Mouse (Mus musculus) retina, embryonic 14.5 days (tissue): Measurements from ENCODE around the gene Bcl3.

Experiments used
- DNase-seq: peaks from one replicate; pipeline ENCODE4 v3.0.0-alpha.2; 2015; ENCODE audit warnings: low spot score

Bcl3 gene

DNA sequence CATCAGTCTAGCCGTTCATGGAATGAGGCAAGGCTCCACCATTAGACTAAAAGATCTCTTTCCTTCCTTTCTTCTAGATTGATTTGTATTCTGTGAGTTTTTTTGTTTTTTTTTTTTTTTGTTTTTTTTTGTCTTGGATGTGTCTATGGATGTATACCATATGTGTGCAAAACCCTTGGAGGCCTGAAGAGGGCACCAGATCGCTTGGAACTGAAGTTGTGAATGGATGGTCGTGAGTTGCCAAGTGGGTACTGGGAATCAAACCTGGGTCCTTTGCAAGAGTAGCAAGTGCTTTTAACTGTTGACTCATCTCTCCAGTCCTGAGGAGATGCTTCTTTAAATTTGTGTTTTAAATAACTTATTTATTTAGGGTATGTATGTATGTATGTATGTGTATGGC is 11.5 kb upstream of the Bcl3 start:
- no peak for DNase-seq

DNA sequence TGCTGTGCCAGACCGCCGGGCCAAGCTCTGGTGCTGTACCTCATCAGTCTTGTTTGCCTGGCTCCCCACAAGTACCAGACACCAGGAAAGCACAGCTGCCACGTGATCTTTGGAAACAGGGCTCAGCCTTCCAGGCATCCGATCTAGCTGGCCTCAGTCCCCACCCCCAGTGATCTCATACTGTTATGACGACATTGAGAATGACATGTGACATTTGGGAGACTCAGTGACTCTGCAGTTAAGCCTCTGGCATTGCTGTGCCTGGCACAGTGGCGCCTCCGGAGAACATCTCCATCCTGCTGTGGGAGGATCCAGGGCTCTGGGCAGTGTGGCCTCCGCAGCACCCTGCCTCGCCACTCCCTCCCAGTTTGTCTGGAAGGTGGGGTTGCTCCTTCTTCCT is 9.3 kb upstream of the Bcl3 start:
- DNase-seq = no peak

DNA sequence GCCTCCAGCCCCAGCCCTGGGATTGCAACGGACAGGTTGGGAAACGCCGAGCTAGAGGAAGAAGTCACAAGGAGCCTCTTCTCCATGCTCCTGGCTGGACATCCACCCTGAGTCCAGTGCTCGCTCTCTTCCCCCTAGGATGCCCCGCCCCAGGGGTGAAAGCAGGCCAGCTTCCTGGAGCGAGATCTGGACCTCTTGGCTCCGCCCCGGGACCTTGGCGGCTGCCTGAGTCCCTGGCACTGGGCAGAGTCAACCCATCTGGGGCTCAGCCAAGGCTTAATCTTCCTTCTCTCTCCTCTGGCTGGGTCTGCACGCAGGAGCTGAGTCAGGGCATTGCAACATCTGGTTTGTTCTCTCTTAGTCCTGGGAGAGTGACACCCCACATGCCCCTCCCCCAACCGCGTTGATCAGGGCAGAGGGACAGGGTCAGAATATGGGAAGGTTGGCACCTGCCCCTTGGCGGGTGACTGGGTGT is 8.1 kb upstream of the Bcl3 start:
- DNase-seq = no peak

DNA sequence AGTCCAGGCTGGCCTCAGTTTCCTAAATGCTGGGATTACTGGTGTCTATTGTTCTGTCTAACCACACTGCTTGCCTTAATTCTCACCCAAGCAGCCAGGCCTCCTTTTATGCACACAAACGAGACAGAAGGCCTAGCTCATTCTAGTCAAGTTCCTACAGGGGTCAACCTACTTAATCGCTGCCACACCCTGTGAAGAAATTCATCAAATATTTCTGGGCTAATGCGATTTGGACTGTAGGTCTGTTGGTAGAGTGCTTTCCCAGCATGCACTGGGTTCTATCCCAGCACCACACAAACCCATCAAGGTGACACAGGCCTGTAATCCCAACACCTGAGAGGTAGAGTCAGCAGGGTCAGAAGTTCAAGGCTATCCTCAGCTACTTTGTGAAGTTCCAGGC is 7.1 kb upstream of the Bcl3 start:
- no peak for DNase-seq

DNA sequence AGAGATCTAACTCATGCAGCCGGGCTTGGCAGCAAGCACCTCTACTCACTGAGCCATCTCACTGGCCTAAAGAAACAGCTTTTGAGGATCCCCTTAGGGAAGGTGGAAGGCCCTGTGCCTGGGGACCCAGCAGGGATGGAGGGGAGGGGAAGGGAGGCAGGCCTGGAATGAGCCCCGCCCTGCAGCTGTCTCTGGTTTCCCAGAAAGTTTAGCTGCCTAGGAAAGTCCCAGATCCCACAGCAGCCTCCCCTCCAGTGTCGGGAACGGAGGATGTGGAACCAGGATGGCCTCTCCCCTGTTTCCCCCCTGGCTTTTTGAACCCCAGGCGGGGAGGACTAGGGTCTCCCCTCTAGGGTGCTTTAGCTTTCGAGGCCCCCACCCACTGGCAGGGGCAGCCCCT is 4.2 kb upstream of the Bcl3 start:
- no peak for DNase-seq

DNA sequence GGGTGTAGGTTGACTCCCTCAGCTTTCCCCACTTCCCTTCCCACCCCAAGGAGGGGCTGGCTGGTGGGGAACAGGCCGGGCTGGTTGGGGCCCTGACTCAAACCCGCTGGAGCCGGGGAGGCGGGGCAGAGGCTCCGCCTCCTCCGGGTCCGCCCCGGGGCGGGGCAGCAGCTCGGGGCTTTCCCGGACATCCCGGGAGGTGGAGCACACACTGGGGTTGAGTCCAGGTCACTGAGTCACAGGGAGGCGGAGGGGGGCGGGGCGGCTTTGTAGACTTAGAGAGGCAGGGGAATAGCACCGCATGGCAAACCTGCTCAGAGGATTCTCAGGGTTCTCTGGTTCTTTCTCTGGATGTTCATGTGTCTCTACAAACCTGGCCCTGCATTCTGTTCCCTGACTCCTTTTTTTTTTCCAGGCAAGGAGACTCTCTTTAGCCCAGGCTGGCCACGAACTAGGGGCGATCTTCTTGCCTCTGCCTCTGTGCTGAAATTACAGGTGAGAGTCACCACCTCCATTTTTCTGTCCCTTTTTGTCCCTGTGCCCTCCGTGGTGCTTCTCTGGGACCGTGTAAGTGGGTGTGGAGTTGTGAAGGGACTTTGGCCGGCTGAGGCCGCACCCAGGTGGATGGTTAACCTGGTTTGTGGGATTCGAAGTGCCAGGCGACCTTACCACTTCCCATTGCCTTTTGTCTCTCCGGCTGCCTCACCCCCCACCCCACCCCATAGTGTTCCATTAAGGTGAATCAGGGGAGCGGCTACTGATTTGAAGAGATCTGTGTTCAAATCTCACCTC is 1.8 kb upstream of the Bcl3 start:
- peak; percentile 72 for DNase-seq

DNA sequence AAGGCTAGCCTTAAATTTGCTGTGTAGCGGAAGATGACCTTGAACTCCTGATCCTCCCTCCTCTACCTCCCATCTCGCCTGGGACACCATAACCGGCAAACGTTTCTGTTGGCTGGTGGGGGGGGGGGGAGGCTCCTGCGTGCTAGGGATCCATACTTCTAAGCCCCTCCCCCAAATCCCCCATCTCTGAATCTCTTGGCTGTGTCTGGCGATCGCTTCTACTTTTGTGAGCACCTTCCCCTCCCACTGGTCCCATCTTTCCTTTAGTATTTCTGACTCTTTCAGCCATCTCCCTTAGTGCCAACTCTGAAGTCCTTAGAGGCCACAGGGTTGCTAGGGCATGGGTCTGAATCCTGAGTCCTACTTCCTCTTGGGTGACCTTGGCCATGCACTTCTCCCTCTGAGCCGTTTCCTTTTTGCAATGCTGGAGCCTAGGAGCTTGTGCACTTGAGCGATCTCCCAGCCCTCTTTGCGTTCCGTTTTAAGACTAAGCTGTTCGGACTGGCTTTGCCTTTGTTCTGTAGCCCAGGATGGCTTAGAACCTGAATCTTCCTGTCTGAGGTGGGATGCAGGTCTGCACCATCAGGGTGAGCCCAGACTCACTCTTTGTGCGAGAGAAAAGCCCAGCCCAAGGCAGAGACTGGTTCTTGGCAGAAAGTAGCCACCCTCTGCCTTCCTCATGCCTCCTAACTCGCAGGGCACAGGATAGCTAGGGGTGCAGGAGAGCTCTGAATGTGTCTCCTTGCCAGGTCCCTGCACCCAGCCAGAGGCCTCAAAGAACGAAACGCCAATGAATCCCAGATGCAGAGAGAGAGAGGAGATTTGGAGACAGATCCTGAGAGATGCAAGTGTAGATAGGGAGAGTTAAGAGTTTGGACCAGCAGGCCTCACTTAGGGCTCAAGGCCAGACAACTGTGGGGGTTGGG is 949 bp upstream of the Bcl3 start:
- no peak for DNase-seq

DNA sequence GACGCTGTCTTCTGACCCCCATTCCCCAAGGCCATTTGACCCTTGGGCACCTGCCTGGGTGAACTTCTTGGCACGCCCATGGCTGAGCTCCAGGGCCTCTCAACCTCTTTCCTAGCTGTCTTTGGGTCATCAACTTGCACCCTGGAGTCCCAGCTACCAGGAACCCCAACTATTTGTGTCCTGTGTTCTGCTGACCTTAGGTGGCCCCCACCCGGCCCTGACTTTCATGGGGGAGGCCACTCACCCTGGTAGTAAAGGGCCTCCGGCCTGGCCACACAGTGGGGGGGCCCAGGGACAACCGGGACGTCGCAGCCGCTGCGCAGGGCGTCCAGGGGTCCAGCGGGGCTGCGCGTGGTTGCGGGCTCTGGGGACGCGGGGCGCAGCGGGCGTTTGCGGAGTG is 377 bp downstream of the Bcl3 start:
- no peak for DNase-seq

DNA sequence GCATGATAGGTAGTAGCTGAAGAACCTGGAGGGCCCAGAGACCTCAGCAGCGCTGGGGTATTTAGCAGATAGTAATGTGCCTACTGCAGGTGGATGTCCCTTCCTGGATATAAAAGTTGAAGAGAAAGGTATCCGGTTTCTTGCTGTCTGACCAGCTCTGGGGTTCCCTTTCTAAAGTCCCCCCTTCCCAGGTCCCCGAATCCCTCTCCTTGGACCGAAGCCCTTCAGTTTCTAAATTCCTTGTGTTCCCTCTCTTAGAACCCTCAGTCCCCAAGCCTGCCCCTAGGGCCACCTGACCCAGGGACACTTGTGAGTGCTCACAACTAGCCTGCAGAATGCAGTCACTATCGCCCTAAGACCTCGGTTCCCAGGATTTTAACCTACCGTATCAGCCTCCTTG is 937 bp downstream of the Bcl3 start:
- no peak for DNase-seq

DNA sequence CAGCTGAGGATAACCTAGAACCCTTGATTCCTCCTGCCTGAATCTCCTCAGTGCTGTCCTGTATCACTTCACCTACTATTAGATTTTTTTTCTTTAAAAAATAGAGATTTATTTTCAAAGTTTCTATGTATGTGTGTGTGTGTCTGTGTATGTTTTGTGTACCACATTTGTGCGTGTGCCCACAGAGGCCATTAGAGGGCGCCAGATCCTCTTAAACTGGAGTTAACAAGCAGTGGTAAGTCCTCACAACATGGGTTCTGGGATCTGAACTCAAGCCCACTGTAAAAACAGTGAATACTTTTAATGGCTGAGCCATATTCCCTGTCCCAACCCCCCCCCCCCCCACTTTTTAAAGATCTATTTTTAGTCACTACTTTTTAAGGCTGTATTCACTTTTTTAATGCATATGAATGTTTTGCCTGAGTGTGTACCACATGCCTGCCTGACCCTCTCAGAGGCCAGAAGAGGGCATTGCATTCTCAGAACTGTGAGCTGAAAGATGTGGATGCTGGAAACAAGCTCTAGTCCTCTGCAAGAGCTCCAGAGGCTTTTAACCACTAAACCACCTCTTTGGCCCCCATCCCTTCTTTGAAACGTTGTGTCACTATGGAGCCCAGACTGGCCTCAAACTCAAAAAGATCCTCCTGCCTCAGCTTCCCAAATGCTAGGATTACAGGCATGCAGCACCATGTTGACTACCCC is 2.1 kb downstream of the Bcl3 start:
- no peak for DNase-seq

DNA sequence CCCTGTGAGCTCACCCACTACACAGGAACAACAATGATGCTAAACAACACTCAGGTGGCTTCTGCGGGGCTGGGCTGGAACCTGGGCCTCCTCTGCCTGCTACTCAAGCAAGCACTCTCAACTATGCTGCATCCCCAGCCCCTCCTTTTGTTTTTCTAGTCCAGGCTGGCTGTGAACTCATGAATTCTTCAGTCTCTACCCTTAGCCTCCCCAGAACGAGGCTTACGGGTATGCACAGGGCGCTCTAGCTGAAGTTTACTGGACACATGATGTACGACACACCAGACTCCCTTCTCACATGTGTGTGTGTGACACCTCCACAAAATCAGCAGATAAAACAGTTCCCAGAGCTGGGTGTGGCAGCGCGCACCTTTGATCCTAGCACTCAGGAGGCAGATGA is 3.7 kb downstream of the Bcl3 start:
- no peak for DNase-seq

DNA sequence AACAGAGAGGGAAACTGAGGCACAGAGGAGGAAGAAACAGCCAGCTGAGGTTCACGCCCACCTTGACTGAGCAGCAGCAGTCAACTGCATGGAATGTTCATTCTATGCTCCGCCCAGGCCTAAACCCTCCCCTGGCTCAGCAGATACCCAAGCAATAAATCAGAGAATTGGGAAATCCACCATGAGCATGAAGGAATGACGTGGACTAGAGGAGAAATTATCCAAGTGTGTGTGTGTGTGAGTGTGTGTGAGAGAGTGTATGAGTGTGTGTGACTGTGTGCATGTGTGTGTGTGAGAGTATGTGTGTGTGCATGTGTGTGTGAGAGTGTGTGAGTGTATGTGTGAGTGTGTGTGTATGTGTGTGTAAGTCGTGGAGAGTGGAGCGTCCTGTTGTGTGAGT is 4.1 kb downstream of the Bcl3 start:
- DNase-seq = no peak

DNA sequence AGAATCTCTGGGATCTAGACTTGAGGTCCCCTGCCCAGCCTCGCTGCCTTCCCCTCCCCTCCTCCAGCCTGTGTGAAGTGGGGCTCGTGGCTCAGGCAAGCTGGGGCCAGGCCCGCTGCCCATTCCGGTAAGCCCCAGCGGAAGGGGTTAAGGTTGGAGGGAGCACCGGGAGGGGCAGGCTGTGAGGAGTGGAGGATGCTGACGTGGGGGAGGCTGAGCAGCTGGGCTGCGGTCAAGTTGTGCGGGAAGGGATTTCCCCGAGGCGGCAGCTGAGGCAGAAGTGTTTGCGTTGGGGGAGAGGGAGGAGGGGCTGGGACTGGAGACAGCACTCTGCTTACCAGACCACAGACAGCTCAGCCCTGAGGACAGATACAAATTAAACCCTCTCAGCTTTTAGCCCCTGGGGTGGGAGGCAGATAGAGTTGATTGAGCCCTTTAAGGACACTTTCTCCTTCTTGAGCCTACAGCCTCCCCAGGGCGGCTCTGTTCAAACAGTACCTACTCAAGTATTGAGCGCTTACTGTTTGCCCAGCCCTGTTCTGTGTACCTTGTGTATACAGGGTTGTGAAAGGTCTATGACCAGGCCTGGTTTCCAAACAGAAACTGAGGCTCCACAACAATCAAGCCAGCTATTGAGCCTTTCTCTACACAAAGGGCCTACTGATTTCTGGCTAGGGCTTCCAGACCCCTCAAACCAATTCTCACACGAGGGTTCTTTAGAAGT is 5.0 kb downstream of the Bcl3 start:
- DNase-seq = peak; percentile 71

DNA sequence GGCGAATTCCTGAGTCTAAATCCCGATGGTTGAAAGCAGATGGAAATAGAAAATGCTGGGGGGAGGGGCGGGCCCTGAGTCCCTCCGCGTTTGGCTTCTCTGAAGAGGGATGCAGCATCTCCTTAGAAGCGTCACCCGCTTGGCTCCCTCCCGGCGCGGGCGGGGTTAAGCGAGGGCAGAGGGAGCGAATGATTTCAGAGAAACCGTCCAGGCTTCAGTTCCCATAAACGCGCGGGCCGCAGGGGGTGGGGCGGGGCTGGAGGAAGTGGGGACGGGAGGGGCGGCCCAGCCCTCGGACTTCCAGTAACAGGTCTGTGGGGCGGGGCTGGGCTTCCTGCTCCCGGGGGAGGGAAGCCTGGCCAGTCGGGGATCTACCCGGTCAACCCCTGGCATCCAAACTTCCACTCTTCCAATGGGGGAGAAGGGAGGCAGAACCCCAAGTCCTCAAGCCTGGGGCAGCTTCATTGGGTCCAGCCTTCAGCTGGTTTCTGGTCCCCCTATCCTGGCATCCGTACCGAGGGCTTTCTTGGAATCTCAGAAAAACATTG is 6.3 kb downstream of the Bcl3 start:
- DNase-seq = peak; percentile 68

DNA sequence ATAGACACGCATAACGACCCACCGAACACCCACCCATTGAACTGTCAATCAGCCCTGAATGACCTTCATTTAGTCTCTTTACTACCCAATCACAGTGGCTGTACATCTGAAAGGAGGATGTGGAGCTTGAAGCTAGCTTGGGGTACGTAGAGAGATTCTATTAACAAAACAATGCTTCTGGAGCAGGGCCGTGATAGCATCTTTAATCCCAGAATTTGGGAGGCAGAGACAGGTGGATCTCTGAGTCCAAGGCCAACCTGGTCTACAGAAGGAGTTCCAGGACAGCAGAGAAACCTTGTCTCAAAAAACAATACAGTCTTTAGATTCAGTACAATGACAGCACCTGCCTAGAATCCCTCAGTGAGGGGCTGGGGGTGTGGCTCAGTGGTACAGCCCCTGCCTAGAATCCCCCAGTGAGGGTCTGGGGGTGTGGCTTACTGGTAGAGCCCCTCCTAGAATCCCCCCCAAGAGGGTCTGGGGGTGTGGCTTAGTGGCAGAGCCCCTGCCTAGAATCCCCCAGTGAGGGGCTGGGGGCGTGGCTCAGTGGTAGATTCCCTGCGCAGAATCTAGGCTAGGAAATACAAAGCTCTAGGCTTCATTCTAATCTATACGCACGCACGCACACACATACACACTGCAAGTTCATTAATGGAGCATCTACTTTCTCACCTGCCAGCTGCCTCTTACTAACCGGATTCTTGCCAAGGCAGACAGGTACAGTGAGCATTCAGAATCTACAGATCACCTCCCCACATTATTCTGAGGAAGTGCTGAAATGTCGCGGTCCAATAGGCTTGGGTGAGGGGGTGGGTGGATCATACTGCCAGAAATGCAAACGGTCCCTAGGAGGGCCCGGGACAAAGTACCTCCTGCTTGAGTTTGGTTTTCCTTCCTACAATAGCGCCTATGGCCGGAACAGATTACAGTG is 7.0 kb downstream of the Bcl3 start:
- no peak for DNase-seq

DNA sequence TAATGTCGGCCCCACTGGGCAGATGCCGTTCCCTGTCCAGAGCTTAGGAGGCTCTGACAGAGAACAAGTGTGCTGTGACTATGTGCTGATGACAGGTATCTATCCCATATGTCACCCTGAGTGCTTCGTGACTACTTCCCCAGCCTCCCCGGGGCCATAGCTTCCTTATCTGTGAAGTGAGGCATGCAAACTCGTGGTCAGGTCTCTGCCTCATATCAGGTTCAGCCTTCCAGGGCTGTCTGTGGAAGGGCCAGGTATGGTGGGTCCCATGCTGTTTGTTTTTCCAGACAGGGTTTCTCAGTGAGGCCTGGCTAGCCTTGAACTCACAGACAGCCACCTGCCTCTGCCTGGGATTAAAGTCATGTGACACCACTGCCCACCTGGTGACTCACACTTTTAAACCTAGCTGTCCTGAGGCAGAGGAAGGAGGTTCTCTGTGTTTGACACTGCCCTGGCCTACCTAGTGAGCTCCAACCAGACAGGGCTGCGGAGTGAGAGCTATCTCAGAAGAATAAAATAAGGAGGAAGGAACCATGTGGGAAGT is 8.9 kb downstream of the Bcl3 start:
- DNase-seq = no peak

DNA sequence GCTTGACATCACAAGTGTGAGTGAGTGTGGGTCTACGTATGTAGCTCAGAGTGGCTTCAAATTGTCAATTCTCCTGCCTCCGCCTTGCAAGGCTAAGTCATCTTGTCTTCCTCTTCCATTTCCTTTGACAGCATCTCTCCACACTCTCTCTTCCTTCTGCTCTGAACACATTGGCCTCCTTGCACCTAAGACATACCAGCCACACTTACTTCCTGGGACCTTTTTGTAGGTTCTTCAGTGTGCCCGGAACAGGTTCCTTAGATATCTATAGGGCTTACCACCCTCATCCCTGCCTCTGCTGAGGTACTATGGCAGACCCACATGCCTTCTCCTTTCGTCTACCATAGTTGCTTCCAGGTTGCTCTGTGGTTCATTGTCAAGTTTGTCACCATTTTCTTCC is 9.4 kb downstream of the Bcl3 start:
- DNase-seq = no peak

DNA sequence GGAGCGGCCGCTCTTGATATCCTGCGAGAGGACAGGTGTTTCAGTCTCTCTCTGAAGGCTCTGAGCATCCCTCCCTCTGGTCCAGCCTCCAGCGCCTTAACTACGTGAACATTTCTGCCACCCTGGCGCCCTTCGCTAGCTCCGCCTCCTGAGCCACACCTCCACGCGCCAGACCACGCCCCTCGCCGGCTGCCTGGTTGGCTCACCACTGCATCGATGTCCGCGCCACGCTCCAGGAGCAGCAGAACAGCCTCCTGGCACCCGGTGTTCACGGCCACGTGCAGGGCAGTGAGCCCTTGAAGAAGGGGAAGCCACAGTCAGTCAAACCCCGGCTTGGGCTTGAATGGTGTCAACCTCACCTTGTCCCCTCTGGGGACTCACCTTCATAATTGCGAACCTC is 11.5 kb downstream of the Bcl3 start:
- peak; percentile 62 for DNase-seq

DNA sequence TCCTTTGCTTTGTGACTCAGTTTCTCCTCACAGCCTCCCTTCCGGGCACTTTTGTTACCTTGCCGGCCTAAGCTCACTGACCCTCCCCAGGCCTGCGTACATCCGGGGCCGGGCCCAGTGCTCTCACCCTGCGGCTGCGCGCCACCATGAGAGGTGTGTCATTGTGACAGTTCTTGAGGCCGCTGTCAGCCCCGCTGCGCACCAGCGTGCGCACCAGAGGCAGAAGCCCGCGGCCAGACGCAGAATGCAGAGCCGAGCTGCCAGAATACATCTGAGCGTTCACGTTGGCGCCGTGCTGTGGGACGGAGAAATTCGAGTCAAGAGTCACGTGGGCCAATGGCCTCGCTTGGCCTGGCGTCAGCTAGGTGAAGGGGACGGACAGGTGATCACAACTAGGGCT is 13.2 kb downstream of the Bcl3 start:
- DNase-seq = peak; percentile 21

DNA sequence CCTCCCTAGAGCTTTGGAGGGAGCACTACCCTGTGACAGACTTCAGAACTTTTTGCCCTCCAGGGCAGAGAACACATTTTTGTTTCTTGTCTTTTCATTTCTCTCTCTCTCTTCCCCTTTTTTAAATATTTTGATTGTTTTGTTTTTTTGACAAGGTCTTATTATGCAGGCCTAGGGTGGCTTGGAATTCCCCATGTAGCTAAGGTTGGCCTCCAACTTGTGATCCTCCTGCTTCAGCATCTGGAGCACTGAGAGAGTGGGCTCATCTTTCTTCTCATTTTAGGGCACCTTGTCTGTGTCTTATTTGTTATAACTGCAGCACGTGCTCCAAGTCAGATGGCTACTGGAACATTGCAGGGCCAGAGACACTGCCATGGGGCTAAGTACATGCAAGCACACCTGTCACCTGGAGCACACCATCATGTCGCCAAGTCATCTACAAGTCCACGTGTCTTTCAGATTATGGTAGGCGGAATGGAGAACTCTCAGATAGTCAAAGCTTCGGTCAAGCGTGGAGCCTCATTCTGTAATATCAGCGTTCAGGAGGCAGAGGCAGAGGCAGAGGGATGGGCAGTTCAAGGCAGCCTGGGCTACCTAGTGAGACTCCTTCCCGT is 16.1 kb downstream of the Bcl3 start:
- no peak for DNase-seq
